ENCODE assay signal across 15 mouse cellular contexts in the genomic region with DNA sequence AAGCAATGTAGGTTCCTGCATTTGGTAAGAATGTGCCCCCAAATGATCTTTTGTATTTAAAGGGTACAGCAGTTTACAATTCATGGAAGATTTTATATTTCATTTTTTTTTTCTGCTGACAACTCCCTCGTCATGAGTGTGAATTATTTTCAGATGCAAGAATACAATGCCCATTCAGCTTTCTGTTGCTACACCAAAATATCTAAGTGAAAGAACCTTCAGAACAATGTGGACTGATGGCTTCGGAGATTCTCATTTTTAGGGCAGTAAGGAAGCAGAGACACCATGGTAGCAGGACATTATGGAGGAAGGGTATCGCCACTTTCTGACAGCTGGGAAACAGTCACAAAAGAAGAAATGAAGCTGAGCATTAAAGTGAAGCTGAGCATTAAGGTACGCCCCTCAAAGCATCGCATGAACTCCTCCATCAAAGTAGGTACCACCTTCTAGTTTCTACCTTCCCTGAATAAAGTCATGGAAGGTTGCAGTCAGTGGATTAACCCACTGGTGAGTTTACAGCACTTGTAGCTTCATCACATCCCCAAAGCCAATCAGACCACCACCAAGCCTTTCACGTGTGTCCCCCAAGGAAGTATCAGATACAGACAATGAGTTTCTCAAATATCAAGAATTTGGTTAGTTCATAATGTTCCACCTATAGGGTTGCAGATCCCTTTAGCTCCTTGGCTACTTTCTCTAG.
"Had no signal": no experiment of that assay in that cellular context is flagged by ENCODE, and none has a peak within 500 bp of the region (broad histone marks: within the 10 kb centered on the region; RNA-seq: fewer than 3 reads in every experiment).

No protein-coding gene starts in this region.

- DNase-seq: cerebellum, adult 9-10 months; cerebellum, adult 9-11 months; cerebellum, postnatal 10 days; cerebellum, postnatal 14 days; cerebellum, postnatal 25 days; embryo, embryonic 11 days; forebrain, postnatal 0 days; gastrocnemius, adult 2 months; gastrocnemius, postnatal 10 days; gastrocnemius, postnatal 14 days; gastrocnemius, postnatal 25 days; gastrocnemius, postnatal 36 days; heart, adult 11 months; heart, adult 18-20 months; heart, adult 2 months had no signal
